Mouse (Mus musculus) hindbrain, embryonic 14.5 days (tissue): ENCODE measurements at regions not wholly inside any gene's neighbourhood (a gene's known extent, or its start where the extent isn't known, plus 50 kb on each side); places are given as distances from the start of the nearest gene placed in this dataset.
A peak's percentile ranks its signal among the peaks of the same experiment; 100 is the strongest.

Experiments
- ATAC-seq: fragments of 200-750 bp; cut with Nextera tagmentation; 2 replicates; pipeline ENCODE4 v1.8.0; 2017; ENCODE audit warnings: moderate number of reproducible peaks, mild to moderate bottlenecking, moderate TSS enrichment, moderate library complexity; ENCODE audit not compliant: low FRiP score
- DNase-seq: peaks from one replicate; pipeline ENCODE4 v3.0.0-alpha.2; 2015; ENCODE audit warnings: low spot score
- H3K27ac ChIP-seq: fragments of 300-500 bp; sonication (generic); 2 replicates; pipeline ENCODE4 v1.5.1; 2014; ENCODE audit warnings: mild to moderate bottlenecking, moderate library complexity
- H3K27me3 ChIP-seq: fragments of 300-500 bp; sonication (generic); 2 replicates; pipeline ENCODE4 v1.6.1; 2014; ENCODE audit warnings: mild to moderate bottlenecking, low read length, mixed read lengths; ENCODE audit not compliant: control insufficient read depth, insufficient read depth
- H3K36me3 ChIP-seq: fragments of 300-500 bp; sonication (generic); replicated peaks from 2 replicates; pipeline ENCODE4 v1.6.1; 2014; ENCODE audit not compliant: control insufficient read depth, insufficient read depth
- H3K4me1 ChIP-seq: fragments of 300-500 bp; sonication (generic); replicated peaks from 2 replicates; pipeline ENCODE4 v1.6.1; 2014; ENCODE audit warnings: antibody characterized with exemption, low read length, mixed read lengths; ENCODE audit not compliant: control insufficient read depth, insufficient read depth
- H3K4me2 ChIP-seq: fragments of 300-500 bp; sonication (generic); replicated peaks from 2 replicates; pipeline ENCODE4 v1.6.1; 2014; ENCODE audit warnings: mild to moderate bottlenecking, moderate library complexity
- H3K4me3 ChIP-seq: fragments of 300-500 bp; sonication (generic); replicated peaks from 2 replicates; pipeline ENCODE4 v1.5.1; 2014; ENCODE audit warnings: mild to moderate bottlenecking, low read length
- H3K9ac ChIP-seq: fragments of 300-500 bp; sonication (generic); 2 replicates; pipeline ENCODE4 v1.6.1; 2014
- H3K9me3 ChIP-seq: fragments of 300-500 bp; sonication (generic); 2 replicates; pipeline ENCODE4 v1.6.1; 2016; ENCODE audit warnings: low read length; ENCODE audit not compliant: control insufficient read depth
- WGBS: fragments of 180-500 bp; shearing (Covaris S2); extraction: QIAGEN DNeasy Blood & Tissue Kit; methylation state at CpG from one replicate; pipeline ENCODE4 v1.1.7; 2014; 5-methylcytosine and 5-hydroxymethylcytosine counted together

GRCm38 (mm10) chr5:46137695-46138094 lies 280.3 kb upstream of the Lcorl start:
- no peaks in the 10 kb centered on the region for H3K36me3 ChIP-seq
- no peak overlapping the region for H3K4me3 ChIP-seq
- ATAC-seq, result 0 out of 2 replicates have a peak, but pooled peaks have one; percentile 60
- DNase-seq, result no peak
- H3K4me1 ChIP-seq, result peaks cover 11% of the 10 kb centered on the region; the same call in 1 of the 2 replicates
- H3K9ac ChIP-seq, result no peak overlapping the region
- no peaks in the 10 kb centered on the region for H3K9me3 ChIP-seq
- 12% methylated on average over 3 of the region's 3 CpGs for WGBS
- H3K27ac ChIP-seq, result no peak overlapping the region; the same call in 1 of the 2 replicates
- no peaks in the 10 kb centered on the region for H3K27me3 ChIP-seq
- H3K4me2 ChIP-seq, result no peak overlapping the region

GRCm38 (mm10) chr5:46108020-46108419 lies 250.6 kb upstream of the Lcorl start:
- no peak overlapping the region for H3K4me3 ChIP-seq
- ATAC-seq, result no peak
- no peak overlapping the region for H3K4me2 ChIP-seq
- no peak for DNase-seq
- no peak overlapping the region for H3K27ac ChIP-seq
- no peak overlapping the region for H3K9ac ChIP-seq
- WGBS, result 66% methylated on average over 4 of the region's 4 CpGs
- H3K9me3 ChIP-seq, result no peaks in the 10 kb centered on the region
- H3K36me3 ChIP-seq, result no peaks in the 10 kb centered on the region
- no peaks in the 10 kb centered on the region for H3K27me3 ChIP-seq
- H3K4me1 ChIP-seq, result no peaks in the 10 kb centered on the region

- Histone ChIP-seq H3K4me3 (no peak overlapping the region), H3K27ac (no peak overlapping the region), H3K9me3 (no peaks in the 10 kb centered on the region), H3K27me3 (no peaks in the 10 kb centered on the region), H3K9ac (no peak overlapping the region), H3K36me3 (no peaks in the 10 kb centered on the region), H3K4me1 (no peaks in the 10 kb centered on the region), H3K4me2 (no peak overlapping the region)
- 80% methylated on average over 4 of the region's 4 CpGs for WGBS
- ATAC-seq (no peak), DNase-seq (no peak)
These were observed 245.9 kb upstream of the Lcorl start for GRCm38 (mm10) chr5:46103350-46103749.

- H3K4me1 ChIP-seq, result no peaks in the 10 kb centered on the region
- H3K4me2 ChIP-seq, result no peak overlapping the region
- no peak overlapping the region for H3K4me3 ChIP-seq
- H3K9ac ChIP-seq, result no peak overlapping the region
- no peaks in the 10 kb centered on the region for H3K36me3 ChIP-seq
- WGBS, result 83% methylated on average over 5 of the region's 5 CpGs
- DNase-seq, result no peak
- no peaks in the 10 kb centered on the region for H3K27me3 ChIP-seq
- no peak overlapping the region for H3K27ac ChIP-seq
- no peaks in the 10 kb centered on the region for H3K9me3 ChIP-seq
- no peak for ATAC-seq
These were observed 235.1 kb upstream of the Lcorl start for GRCm38 (mm10) chr5:46092549-46092948.

GRCm38 (mm10) chr5:46086885-46087284 lies 229.5 kb upstream of the Lcorl start:
- no peak overlapping the region for H3K27ac ChIP-seq
- no peaks in the 10 kb centered on the region for H3K27me3 ChIP-seq
- no peaks in the 10 kb centered on the region for H3K4me1 ChIP-seq
- DNase-seq (no peak), ATAC-seq (no peak)
- H3K4me2 ChIP-seq, result no peak overlapping the region
- H3K36me3 ChIP-seq, result no peaks in the 10 kb centered on the region
- WGBS, result 100% methylated on average over 1 of the region's 1 CpGs
- no peak overlapping the region for H3K4me3 ChIP-seq
- no peaks in the 10 kb centered on the region for H3K9me3 ChIP-seq
- H3K9ac ChIP-seq, result no peak overlapping the region

GRCm38 (mm10) chr5:46083293-46083692 lies 225.9 kb upstream of the Lcorl start:
- Histone ChIP-seq H3K4me3 (no peak overlapping the region), H3K9me3 (no peaks in the 10 kb centered on the region), H3K9ac (no peak overlapping the region), H3K4me1 (no peaks in the 10 kb centered on the region), H3K27ac (no peak overlapping the region), H3K4me2 (no peak overlapping the region), H3K36me3 (no peaks in the 10 kb centered on the region), H3K27me3 (no peaks in the 10 kb centered on the region)
- ATAC-seq (no peak), DNase-seq (no peak)
- WGBS, result 82% methylated on average over 2 of the region's 2 CpGs

GRCm38 (mm10) chr5:46073744-46074143 lies 216.3 kb upstream of the Lcorl start:
- H3K27ac ChIP-seq, result no peak overlapping the region
- DNase-seq (no peak), ATAC-seq (no peak)
- H3K4me2 ChIP-seq, result no peak overlapping the region
- H3K27me3 ChIP-seq, result no peaks in the 10 kb centered on the region
- H3K4me3 ChIP-seq, result no peak overlapping the region
- 92% methylated on average over 1 of the region's 1 CpGs for WGBS
- no peaks in the 10 kb centered on the region for H3K4me1 ChIP-seq
- H3K9me3 ChIP-seq, result no peaks in the 10 kb centered on the region
- H3K9ac ChIP-seq, result no peak overlapping the region
- H3K36me3 ChIP-seq, result no peaks in the 10 kb centered on the region

- Histone ChIP-seq H3K27me3 (no peaks in the 10 kb centered on the region), H3K36me3 (no peaks in the 10 kb centered on the region), H3K9ac (no peak overlapping the region), H3K4me3 (no peak overlapping the region), H3K9me3 (no peaks in the 10 kb centered on the region), H3K4me1 (no peaks in the 10 kb centered on the region), H3K4me2 (no peak overlapping the region), H3K27ac (no peak overlapping the region)
- WGBS, result 69% methylated on average over 4 of the region's 4 CpGs
- no peak for ATAC-seq
- no peak for DNase-seq
These were observed 215.7 kb upstream of the Lcorl start for GRCm38 (mm10) chr5:46073136-46073535.

- 84% methylated on average over 3 of the region's 3 CpGs for WGBS
- no peak for DNase-seq
These were observed 202.5 kb upstream of the Lcorl start for GRCm38 (mm10) chr5:46059910-46060309.

GRCm38 (mm10) chr5:46054850-46055249 lies 197.4 kb upstream of the Lcorl start:
- no peak overlapping the region for H3K4me3 ChIP-seq
- DNase-seq, result no peak
- no peaks in the 10 kb centered on the region for H3K27me3 ChIP-seq
- no peak overlapping the region for H3K9ac ChIP-seq
- 81% methylated on average over 2 of the region's 2 CpGs for WGBS
- H3K36me3 ChIP-seq, result no peaks in the 10 kb centered on the region
- peak; percentile 55; the same call in 1 of the 2 replicates for ATAC-seq
- peak overlapping the region; percentile 55; the same call in 1 of the 2 replicates for H3K27ac ChIP-seq
- H3K4me1 ChIP-seq, result 0 out of 2 replicates have a peak, but pooled peaks cover 5% of the 10 kb centered on the region
- H3K9me3 ChIP-seq, result no peaks in the 10 kb centered on the region
- H3K4me2 ChIP-seq, result no peak overlapping the region

More at GRCm38 (mm10) chr5:46059910-46060309, 202.5 kb upstream of the Lcorl start:
- Histone ChIP-seq H3K9ac (no peak overlapping the region), H3K36me3 (no peaks in the 10 kb centered on the region), H3K9me3 (no peaks in the 10 kb centered on the region), H3K27me3 (no peaks in the 10 kb centered on the region), H3K4me3 (no peak overlapping the region), H3K4me1 (no peaks in the 10 kb centered on the region), H3K27ac (no peak overlapping the region), H3K4me2 (no peak overlapping the region)
- no peak for ATAC-seq
